Mouse (Mus musculus): ENCODE data around the gene Elane.

GRCm38 (mm10) chr10:79852827-79853226, 33.2 kb upstream of the Elane start:
- TF ChIP-seq CTCF (IDR thresholded peaks at IDR 0.05; ENCODE audit: control insufficient read depth, insufficient read depth, insufficient read length), result no peak
- TF ChIP-seq MYOG (IDR thresholded peaks at IDR 0.05; ENCODE audit: control insufficient read depth, extremely low read depth, insufficient read length), result no peak
- TF ChIP-seq MYOD1 (IDR thresholded peaks at IDR 0.05; ENCODE audit: control insufficient read depth, insufficient read length, low read depth), result no peak
